Mouse (Mus musculus) testis, postnatal 14 days (tissue): ENCODE results near the gene Znfx1.
"Not testable (repeated sequence)": the region's sequence is repeated elsewhere in the genome, so short reads cannot be mapped to it uniquely, and the experiment has no call there.

Experiments
- DNase-seq: peaks from one replicate; pipeline ENCODE4 v3.0.0; 2021; ENCODE audit warnings: low spot score

The Znfx1 gene

DNA sequence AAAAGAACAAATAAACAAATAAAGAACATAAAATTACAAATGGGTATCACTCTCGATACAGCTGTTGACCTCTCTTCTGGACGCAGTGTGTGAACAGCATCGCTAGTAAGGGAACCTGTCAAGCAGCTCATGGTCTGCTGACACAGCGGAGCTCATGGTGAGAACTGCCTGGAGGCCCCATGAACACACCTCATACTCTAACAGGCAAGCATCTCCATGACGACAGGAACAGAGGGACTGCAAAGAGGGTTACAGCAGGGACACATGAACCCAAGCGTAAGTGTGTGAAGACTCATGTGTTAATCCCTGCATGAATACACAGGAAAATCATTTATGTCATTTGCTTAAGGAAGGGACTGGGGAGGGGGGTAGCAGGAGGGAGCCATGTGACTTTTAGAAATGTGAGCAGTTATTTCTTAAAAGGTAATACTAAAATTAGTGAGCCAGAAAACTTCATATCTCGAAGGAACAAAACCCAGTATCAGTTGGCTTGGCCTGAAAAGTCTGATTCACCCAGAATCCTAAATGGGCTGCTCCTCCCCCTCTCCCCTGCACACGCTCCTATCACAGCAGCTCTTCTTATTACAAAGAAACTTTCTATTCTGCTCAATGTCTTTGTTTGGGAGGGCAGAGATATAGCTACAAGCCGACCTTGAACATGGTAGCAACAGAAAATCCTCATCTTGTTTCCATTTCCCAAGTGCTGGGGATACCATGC is 9.5 kb downstream of the Znfx1 start:
- DNase-seq = peak; percentile 78

DNA sequence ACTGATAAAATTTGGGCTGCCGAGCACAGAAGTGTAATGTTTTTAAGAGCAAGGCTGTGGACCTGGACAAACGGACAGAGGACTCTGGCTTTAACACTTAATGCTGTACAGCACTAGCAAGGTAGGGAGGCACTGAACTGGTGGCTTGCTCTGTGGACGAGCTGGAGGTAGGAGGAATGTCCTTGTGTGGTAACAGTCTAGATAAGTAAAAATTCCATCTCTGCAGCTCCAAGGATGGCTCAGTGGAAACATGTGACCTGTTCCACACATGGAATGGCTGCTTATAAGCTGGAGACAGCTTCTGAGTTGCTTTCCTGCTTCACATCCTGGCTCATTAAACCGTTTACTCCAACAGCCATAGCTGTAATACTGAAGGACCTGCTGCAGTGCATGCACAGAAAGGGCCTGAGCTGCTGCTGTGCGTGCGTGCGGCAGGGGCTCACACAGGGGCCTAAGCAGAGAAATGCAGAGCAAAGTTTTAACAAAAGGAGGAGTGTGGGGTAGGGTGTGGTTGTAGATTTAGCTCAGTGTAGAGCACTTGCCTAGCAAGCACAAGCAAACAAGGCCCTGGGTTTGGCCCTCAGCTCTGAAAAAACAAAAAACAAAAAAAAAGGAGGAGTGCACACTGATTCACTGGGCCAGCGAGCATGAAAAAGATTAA is 14.0 kb downstream of the Znfx1 start:
- DNase-seq = no peak

DNA sequence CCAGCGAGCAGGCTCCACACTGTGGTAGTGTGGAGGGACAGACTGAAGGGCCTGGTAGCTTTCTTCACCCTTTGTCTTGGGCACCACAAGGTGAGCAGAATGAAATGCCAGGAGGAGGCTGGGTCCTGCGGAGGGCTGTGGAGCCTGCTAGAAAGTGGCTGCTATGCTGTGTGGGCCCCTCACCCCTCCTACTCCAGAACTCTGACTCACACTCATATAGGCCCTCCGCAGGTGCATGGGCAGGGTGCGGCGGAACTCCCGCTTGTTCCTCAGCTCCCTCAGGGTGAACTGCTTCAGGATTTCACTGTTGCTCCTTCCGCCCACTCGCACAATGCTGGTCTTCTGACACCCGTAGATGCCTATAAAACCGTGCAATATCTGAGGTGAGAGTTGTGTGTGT is 14.6 kb downstream of the Znfx1 start:
- DNase-seq = no peak

DNA sequence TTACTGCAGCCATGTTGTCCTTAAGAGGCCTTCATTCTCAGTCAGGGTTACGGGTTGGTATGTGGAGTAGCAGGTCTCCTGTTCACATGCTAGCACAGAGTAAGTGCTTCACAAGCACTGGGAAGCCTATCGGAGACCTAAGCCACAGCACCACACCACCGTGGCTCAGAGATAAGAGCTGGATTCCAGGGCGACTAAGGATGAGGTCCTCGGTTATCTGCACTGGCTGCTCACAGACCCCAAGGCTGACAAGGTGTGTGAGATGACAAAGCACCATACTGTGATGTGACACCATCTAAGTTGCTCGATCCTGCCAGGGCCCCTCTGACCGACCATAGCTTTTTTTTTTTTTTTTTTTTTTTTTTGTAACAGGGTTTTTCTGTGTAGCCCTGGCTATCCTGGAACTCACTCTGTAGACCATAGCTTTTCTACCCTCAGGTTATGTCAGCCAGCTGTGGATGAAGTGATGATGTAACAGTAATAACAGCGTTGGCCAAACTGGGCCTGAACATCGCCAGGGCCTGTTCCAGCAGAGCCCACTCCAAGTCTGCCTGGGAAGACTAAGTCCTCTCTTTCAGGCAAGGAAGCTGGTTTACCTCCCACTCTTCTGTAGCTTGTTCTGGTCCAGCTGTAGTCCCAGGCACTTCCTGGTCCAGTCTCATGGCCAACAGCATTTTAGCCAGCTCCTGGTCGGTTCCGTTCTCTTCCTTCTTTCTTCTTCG is 19.3 kb downstream of the Znfx1 start:
- no peak for DNase-seq

DNA sequence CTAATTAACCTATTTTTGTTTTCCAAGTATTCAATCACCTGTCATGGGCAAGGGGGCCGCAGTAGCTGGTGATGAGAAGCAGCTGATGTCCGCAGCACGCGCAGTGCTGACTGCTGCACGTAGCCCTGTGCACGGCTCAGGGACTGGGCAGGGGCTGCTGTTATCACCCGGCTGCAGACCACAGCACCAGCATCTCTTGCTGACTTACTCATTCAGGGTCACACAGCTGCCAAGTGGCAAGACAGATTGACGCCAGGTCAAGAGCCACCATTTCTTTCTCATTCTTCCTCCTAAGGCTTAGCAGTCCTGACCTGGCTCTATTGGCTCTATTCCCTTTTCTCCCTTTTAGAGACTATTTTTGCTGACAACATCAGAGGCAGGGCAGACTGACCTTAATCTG is 23.4 kb downstream of the Znfx1 start:
- DNase-seq = no peak

DNA sequence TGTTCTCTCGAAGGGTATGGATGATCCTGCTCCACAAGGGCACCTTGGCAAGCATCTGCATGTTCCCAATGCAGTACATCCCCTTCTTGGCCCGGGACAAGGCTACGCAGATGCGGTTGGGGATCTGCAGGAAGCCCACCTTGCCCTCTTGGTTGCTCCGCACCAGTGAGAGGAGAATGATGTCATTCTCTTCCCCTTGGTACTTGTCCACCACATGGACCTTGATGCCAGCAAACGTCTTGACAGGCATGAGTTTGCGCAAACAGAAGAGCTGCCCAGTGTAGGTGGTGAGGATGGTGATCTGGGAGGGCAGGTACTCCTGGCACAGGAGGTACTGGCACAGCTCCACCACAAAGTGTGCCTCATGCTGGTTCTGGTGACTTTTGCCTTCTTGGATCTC is 24.1 kb downstream of the Znfx1 start:
- no peak for DNase-seq

DNA sequence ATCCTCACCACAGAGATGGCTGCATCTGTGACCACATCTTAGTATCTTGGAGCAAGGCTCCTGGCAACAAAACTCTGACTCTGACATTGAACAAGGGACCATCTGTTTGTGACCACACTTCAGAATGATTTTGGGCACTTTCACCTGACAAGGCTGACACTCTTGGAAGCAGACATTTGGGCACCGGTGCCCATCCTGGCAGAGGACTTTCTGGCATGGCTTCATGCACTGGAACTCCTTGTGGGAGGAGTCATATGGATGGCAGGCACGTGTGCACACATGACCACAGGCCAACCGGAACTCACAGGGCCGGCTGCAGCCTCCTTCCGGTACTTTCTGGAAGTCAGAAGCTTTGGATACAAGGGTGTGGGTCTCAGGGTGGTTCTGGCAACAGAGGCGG is 24.5 kb downstream of the Znfx1 start:
- DNase-seq = no peak

DNA sequence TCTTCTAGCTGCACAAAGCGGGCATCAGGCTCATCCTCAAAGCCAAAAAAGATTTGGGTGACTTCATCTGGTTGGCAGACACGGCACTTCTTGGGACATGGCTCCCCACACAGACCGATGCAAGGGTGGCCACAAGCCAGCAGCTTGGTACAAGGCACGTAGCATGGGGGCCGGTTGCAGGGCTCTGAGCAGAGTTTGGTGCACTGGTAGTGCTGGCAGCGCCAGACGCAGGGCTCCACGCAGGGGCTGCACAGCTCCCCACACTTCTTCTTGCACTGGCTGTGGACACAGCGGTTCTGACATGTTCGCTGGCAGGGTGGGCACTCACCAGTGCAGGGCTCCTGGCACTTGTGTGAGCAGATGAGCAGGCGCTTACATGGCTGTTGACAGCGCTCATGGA is 25.1 kb downstream of the Znfx1 start:
- no peak for DNase-seq

DNA sequence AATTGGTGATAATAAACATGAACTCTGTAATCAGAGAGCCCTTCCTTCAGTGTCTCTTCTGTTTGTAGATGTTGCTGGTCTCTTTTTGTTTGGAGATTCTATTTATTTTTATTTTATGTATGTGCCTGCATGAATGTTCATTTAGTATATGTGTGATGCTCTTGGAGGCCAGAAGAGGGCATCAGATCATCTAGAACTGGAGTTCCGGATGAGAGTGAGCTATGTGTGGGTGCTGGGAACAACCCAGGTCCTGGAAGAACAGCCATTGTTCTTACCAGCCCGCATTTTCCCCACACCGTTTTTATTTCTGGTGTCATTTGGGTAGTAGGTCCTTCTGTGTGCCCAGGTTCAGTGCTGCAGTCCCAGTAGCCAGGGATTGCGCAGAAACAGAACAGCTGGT is 32.3 kb downstream of the Znfx1 start:
- no peak for DNase-seq

DNA sequence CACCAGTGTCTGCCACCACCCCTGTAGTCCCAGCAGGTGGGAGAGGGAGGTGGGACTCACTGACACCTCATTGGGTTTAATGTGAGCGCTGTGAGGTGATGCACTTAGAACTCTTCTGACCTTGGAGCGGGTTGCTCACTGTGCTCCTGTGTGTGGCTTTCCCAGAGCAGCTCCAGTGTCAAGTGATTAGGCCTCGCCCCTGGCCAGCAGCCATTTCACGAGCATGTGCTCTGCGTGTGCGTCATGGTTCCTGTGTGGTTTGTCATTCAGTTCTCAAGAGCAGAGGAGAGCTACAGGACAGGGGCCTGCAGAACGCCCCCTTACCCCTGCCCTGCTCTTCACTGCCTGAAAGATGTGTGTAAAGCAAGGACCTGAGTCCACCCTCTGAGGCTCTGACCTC is 34.3 kb downstream of the Znfx1 start:
- DNase-seq = no peak

DNA sequence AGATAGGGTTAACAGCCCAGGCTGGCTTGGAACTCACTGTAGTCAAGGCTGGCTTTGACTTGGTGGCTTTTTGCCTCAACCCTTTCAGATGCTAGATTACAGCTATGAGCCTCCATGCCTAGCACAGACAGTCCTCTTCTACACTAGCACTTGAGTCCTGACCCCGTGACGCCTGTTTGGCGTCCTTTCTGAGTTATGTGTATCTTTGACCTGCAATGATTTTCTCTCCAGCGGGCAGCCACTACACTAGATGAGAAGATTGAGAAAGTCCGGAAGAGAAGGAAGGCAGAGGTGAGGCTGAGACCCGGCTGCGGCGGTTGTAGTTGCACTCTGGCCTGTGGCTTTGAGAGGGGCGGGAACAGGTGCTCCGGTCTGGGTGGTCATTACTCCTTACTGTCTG is 43.4 kb downstream of the Znfx1 start:
- DNase-seq = no peak

DNA sequence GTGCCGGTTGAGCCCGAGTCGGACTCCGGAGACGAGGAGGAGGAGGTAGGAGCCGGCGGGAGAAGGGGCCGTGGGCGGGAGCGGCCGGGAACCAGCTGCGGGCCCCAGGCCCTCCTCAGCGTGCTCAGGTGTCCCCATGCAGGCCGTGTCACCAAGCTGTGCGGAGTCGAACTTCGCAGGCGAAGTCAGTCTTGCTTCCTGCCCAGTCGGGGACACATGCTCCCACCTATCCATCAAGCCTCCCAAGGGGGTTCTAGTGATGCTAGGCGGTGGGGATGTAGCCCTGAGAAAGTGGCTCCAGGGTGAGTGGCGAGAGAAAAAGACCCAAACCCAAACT is 47.5 kb downstream of the Znfx1 start:
- no peak for DNase-seq

DNA sequence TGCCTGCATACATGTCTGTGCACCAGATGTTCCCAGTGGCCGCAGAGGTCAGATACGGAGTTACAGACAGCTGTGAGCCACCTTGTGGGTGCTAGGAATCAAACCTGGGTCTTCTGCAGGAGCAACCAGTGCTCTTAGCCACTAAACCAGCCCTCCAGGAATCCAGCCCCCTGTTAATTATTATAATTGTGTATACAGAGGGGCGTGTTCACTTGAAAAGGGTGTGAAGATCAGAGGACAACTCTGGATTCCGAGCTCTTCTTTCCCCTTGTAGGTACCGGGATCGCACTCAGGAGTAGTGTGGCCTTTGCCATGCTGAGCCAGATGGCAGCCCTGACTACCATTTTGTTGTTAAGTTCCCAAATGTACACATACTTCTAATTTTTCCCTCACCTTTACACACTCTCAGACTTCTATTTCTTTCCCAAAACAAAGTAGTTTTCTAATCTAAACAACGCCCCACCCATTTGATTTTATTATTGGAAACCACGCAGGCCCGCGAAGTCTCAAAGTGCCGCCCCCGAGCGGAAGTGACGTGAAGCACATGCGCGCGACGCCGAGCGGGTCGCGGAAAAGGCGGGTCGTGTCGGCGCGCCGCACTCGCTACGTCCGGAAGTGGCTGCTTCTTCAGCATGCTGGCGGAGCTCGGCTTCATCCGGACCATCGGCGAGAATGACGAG is 48.0 kb downstream of the Znfx1 start, which contains the start of gene Ddx27:
Ddx27 (plus strand) TSS at position 492 of the 680 bp plus-strand sequence.
- DNase-seq = peak; percentile 90

DNA sequence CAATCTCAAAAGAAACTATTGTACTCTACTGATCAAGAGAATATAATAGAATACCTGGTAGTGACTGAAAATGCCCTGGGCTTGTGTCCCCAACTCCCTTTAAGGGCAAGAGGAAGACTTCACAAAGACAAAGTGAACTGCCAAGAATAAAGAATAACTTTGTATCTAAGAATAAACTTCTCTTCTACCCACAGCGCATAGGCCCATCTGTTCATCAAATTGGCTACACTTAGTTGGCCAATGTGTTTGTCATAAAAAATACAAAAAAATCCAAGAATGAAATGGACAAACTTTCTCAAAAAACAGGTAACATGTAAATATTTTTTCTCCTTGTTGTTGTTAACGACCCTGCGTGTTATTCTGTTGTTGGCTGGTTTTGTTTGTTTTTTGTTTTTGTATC is 52.3 kb downstream of the Znfx1 start:
- no peak for DNase-seq

DNA sequence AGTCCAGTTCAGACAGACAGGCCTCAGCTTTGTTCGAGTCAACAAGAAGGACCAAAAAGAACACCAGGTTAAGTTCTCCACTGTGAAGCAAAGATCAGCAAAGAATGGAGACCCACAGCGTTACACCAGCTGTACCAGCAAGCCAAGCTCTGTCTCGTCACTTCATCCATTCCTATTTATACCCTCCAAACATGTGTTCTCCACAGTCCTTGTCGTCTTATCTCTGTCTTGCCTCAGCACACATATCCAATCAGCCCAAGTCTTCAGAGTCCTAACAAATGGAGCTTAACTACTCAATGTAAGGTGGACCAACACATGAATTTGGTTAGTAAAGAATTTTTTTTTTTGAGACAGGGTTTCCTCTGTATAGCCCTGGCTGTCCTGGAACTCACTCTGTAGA is 53.3 kb downstream of the Znfx1 start:
- DNase-seq = no peak

DNA sequence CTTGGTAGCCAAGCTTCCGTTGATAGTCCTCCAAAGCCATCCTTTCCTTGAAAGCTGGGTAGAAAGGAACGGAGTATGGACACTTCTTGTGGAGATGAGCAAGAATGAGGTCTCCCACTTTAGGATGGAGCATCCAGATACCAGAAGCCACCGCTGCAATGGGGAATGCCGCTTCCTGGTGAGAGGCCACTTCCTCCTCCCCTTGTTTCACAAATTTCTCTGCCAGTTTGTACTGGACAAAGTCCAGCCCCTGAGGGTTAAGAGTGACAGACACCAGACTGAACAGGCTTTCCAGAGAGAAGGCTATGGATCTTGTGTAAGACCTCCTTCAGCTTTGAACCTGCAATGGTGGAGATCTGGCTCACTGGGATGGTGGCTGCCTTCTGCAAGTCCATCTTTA is 55.2 kb downstream of the Znfx1 start:
- DNase-seq = not testable (repeated sequence)

DNA sequence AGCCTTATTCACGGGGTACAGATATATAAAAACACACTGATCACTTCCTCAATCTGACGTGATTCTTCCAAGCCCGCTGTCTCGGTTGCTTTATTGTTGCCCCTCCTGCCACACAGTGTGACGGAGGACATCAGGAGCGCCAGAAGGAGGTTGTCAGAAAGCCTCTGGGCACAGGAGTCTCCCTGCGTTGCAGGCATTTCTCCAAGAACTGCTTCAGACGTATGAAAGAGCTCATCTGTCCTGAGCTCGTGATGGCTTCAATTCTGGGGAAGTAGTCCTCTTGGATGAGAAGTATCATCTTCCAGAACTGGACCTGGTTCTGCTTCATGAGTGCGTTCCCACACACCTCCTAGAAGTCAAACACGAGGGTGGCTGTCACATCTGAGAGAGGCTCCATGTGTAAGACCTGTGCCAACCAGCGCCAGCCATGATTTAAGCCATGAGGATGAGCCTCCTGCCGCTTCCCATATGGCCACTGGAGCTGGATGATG is 55.8 kb downstream of the Znfx1 start:
- DNase-seq = no peak

DNA sequence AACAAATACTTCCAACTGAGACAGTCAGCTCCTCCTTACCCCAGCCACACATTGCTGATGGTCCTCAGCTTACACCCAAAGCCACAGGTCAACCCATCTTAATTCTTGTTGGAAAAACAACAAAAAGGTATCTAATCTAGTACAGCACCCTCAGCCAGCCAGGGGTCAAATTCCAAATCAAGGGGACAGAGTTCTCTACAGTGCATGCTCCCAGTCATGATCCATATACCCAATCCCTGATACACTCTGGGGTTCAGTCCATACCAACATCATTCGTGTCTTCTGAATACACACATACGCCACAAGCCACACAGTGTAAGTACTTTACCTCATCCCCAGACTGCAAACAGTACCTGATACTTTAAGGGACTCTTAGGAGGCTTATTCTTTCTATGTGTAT is 56.5 kb downstream of the Znfx1 start:
- DNase-seq = no peak

DNA sequence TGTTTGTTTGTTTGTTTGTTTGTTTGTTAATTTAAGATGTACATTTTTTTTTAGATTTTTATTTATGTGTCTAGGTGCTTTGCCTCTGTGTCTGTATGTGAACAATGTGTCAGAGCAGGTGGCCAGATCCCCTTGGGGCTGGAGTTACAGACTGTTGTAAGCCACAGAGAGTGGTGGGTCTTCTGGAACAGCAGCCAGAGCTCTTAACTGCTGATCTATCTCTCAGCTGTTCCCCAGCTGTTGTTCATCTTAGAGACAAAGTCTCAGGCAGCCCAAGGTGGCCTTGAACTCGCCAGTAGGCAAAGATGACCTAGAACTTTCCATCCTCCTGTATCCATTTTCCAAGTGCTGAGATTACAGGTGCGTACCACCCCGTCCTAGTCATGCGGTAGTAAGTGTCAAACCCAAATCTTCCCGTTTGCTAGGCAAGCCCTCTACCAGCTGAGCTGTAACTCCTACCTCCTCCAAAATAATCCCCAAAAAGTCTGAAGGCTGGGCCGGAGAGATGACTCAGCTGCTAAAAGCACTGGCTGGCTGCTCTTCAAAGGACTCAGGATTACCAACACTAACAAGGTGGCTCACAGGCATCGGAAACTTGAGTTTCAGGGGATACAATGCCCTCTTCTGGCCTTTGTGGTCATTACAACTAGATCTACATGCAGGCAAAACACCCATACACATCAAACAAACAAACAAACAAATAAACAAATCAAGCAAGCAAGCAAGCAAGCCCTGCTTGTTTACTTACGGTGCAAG is 58.5 kb downstream of the Znfx1 start:
- DNase-seq = no peak

DNA sequence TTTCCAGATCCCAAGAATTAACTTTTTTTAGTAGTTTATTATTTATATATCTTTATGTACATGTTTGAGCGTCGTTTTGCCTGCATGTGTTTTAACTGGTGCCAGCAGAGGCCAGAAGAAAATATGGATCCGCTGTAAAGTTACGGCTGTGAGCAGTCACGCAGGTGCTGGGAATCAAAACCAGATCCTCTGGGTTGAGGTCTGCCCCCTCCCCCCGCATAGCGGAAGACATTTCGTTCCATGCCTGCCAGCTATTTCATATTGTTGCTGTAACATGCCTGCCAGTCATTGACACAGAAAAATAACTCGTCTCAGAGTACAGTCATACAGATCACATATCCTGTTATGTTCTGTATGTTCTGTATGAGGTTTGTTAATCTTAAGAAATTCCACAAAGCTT is 61.3 kb downstream of the Znfx1 start:
- DNase-seq = no peak

DNA sequence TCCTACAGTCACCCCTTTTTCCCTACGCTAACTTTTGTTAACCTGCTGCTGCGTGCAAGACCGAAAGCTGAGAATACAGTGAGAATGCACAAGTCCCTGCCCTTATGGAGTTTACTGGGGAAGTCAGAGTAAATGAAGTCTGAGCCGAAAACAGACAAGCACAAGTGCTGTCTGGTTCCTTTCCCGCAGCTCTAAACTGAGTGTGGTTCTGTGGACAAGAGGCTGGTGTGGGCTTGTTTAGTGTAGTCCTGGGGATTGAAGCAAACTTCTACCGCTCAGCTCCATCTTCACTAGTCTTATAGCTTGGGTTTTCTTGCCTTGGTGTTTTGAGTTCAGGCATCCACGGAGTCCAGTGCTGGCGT is 66.3 kb downstream of the Znfx1 start:
- DNase-seq = no peak
